Mouse (Mus musculus) limb, embryonic 12.5 days (tissue): ENCODE measurements at regions not wholly inside any gene's neighbourhood (a gene's known extent, or its start where the extent isn't known, plus 50 kb on each side); places are given as distances from the start of the nearest gene placed in this dataset.

Source experiments
- ATAC-seq: fragments of 200-750 bp; cut with Nextera tagmentation; 2 replicates; pipeline ENCODE4 v1.8.0; 2017; ENCODE audit warnings: low read depth, moderate TSS enrichment; ENCODE audit not compliant: insufficient number of reproducible peaks, insufficient read depth, low FRiP score, low TSS enrichment
- H3K27ac ChIP-seq: fragments of 300-500 bp; sonication (generic); 2 replicates; pipeline ENCODE4 v1.5.1; 2016; ENCODE audit warnings: mild to moderate bottlenecking, moderate library complexity
- H3K27me3 ChIP-seq: fragments of 300-500 bp; sonication (generic); 2 replicates; pipeline ENCODE4 v1.6.1; 2016; ENCODE audit warnings: mild to moderate bottlenecking, moderate library complexity
- H3K36me3 ChIP-seq: fragments of 300-500 bp; sonication (generic); 2 replicates; pipeline ENCODE4 v1.6.1; 2016; ENCODE audit warnings: mild to moderate bottlenecking, moderate library complexity
- H3K4me1 ChIP-seq: fragments of 300-500 bp; sonication (generic); replicated peaks from 2 replicates; pipeline ENCODE4 v1.6.1; 2016
- H3K4me2 ChIP-seq: fragments of 300-500 bp; sonication (generic); 2 replicates; pipeline ENCODE4 v1.6.1; 2016; ENCODE audit warnings: mild to moderate bottlenecking, moderate library complexity
- H3K4me3 ChIP-seq: fragments of 300-500 bp; sonication (generic); replicated peaks from 2 replicates; pipeline ENCODE4 v1.5.1; 2016; ENCODE audit warnings: mild to moderate bottlenecking
- H3K9ac ChIP-seq: fragments of 300-500 bp; sonication (generic); replicated peaks from 2 replicates; pipeline ENCODE4 v1.6.1; 2016; ENCODE audit warnings: mild to moderate bottlenecking, moderate library complexity
- H3K9me3 ChIP-seq: fragments of 300-500 bp; sonication (generic); 2 replicates; pipeline ENCODE4 v1.6.1; 2016; ENCODE audit warnings: mild to moderate bottlenecking, moderate library complexity
- WGBS: fragments of 180-500 bp; shearing (Covaris S2); methylation state at CpG from one replicate; pipeline ENCODE4 v1.1.7; 2016; 5-methylcytosine and 5-hydroxymethylcytosine counted together

DNA sequence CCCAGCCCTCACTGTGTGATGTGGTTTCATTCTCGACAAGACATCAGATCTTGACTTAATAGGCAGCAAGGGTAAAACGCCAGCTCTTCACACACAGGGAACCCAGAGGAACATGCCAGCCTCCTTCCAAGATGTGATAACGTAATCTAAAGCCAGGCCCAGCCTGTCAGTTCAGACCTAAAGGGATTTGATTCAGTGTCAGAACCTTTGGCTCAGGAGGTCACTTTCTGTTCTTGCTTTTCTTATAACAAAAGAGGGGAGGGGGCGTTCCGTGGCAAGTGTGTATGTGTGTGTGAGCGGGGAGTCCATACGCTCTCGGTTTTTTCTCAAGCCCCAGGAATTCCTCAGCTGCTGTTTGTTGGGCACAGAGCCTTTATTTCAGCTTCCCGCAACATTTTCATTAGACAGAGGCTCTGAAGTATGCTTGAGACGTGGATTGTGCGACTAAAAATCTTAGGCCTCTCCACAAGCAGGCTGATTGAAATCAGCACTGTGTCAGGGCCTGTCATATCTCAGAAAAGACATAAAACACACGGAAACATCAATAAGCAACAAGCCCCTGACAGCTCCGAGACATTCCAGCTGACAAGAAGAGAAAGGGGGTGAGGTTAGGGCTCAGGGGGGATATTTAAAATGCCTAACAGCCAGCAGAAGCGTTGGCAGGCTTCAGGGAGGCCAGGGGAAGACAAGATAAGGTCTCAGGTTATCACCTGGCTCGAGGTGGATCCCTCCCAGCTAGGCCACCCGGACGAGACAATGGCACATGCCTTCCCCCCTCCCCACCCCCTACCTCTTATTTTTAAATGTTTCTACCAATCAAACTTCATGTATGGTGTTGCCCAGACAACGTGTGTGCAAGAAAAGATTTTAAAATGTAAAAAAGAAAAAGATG lies 298.5 kb downstream of the Nr2f2 start:
- no peak overlapping the region for H3K4me3 ChIP-seq
- no peak overlapping the region for H3K9ac ChIP-seq
- H3K27me3 ChIP-seq = 0 out of 2 replicates have a peak, but pooled peaks cover 5% of the 10 kb centered on the region
- no peak overlapping the region for H3K27ac ChIP-seq
- H3K9me3 ChIP-seq = no peaks in the 10 kb centered on the region
- H3K4me2 ChIP-seq = no peak overlapping the region
- H3K4me1 ChIP-seq = peaks cover 10% of the 10 kb centered on the region
- WGBS = 36% methylated on average over 18 of the region's 18 CpGs
- H3K36me3 ChIP-seq = no peaks in the 10 kb centered on the region
- ATAC-seq = no peak

DNA sequence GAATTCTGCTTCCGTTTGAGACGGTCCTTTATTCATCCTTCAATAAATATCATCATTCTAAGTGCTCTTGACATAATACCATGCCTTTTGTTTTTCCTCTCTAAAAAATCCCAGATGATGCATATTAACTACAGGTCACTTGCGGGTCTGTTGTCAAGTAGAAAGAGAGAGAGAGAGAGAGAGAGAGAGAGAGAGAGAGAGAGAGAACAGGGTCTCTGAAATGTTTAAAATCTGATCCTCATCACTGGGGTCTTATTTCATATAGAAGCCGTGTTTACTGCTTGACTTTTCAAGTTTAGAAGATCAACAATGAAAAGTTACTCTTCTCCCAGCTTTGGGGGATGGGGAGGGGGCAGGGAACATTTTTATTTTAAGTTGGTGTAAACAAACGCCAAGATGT lies 299.5 kb downstream of the Nr2f2 start:
- 0 out of 2 replicates have a peak, but pooled peaks cover 5% of the 10 kb centered on the region for H3K27me3 ChIP-seq
- H3K4me3 ChIP-seq = no peak overlapping the region
- H3K4me2 ChIP-seq = no peak overlapping the region
- WGBS = 67% methylated on average over 5 of the region's 5 CpGs
- no peak overlapping the region for H3K27ac ChIP-seq
- ATAC-seq = no peak
- peaks cover 10% of the 10 kb centered on the region for H3K4me1 ChIP-seq
- no peaks in the 10 kb centered on the region for H3K36me3 ChIP-seq
- H3K9me3 ChIP-seq = no peaks in the 10 kb centered on the region
- no peak overlapping the region for H3K9ac ChIP-seq

DNA sequence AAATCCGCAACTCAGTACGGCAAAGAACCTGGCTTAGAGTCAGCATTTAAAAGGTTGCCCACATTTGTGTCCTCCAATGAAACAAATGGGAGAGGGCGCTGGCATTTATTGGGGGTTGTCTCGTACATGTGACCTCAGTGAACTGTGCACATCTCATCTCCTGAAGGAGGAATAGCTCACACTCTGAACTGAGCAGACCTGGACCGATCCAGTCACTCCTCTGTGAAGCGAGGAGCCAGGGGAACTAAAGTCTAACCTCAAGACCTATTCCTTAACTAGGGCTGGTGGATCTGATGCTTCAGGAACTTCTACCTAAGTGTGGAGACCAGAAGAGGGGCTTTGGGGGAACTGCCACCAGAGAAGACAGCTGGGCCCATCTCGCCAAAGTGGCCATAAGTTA lies 300.1 kb downstream of the Nr2f2 start:
- Histone ChIP-seq H3K27ac (no peak overlapping the region), H3K9me3 (no peaks in the 10 kb centered on the region), H3K27me3 (peaks cover 7% of the 10 kb centered on the region; the same call in 1 of the 2 replicates), H3K4me2 (no peak overlapping the region), H3K9ac (no peak overlapping the region), H3K36me3 (no peaks in the 10 kb centered on the region), H3K4me3 (no peak overlapping the region), H3K4me1 (peaks cover 10% of the 10 kb centered on the region)
- ATAC-seq = no peak
- 77% methylated on average over 7 of the region's 7 CpGs for WGBS

DNA sequence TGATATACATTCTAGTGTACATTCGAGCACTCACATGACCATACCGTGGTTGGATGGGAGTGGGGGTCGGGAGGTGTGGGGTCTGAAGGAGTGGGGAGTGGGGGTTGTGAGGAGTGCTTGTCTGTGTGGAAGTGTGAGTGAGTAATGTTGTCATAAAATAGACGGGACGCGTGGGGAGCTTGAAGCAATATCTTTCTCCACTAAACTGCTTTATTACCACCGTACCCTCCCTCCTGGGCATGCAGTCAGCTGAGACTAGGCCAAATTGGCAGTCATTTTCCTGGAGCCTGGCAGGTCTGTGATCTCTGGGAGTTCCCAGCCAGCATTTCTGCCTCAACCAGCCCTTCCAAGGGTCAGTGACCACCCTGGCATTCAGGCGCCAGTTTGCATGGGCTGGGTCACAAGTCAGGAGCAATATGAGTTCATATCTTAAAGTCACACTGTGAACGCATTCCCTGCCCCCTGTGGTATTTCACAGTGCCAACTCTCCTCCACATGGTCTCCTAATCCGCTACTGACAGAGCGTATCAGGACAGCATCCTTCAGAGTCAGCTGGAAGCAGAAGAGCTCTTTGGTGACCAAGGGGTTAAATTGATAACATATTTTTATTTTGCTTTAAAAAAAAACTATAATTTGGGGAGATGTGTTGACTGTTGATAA lies 300.9 kb downstream of the Nr2f2 start:
- 52% methylated on average over 11 of the region's 11 CpGs for WGBS
- Histone ChIP-seq H3K36me3 (no peaks in the 10 kb centered on the region), H3K27me3 (peaks cover 7% of the 10 kb centered on the region; the same call in 1 of the 2 replicates), H3K9ac (no peak overlapping the region), H3K27ac (no peak overlapping the region), H3K4me1 (peaks cover 10% of the 10 kb centered on the region), H3K4me3 (no peak overlapping the region), H3K4me2 (no peak overlapping the region), H3K9me3 (no peaks in the 10 kb centered on the region)
- ATAC-seq = no peak

DNA sequence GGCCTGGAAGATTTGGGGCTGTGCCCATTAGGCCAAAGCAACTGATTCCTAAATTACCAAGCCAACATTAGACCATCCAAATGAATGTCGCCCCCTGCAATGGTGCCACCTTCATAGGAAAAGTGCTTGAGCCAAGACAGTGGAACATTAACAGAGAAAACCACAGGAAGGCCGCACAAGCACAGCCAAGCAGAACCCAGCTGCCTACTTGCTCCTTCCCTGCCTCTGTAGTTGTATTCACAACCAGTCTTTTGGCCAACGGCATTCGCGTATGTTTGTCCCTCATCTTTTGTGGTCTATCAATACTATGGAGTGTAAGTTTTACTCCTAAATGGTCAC lies 319.2 kb downstream of the Nr2f2 start:
- no peak overlapping the region for H3K27ac ChIP-seq
- H3K27me3 ChIP-seq = 0 out of 2 replicates have a peak, but pooled peaks cover 5% of the 10 kb centered on the region
- H3K36me3 ChIP-seq = no peaks in the 10 kb centered on the region
- H3K4me1 ChIP-seq = no peaks in the 10 kb centered on the region
- no peak overlapping the region for H3K9ac ChIP-seq
- ATAC-seq = no peak
- H3K4me3 ChIP-seq = no peak overlapping the region
- H3K9me3 ChIP-seq = no peaks in the 10 kb centered on the region
- WGBS = 89% methylated on average over 5 of the region's 5 CpGs
- no peak overlapping the region for H3K4me2 ChIP-seq

DNA sequence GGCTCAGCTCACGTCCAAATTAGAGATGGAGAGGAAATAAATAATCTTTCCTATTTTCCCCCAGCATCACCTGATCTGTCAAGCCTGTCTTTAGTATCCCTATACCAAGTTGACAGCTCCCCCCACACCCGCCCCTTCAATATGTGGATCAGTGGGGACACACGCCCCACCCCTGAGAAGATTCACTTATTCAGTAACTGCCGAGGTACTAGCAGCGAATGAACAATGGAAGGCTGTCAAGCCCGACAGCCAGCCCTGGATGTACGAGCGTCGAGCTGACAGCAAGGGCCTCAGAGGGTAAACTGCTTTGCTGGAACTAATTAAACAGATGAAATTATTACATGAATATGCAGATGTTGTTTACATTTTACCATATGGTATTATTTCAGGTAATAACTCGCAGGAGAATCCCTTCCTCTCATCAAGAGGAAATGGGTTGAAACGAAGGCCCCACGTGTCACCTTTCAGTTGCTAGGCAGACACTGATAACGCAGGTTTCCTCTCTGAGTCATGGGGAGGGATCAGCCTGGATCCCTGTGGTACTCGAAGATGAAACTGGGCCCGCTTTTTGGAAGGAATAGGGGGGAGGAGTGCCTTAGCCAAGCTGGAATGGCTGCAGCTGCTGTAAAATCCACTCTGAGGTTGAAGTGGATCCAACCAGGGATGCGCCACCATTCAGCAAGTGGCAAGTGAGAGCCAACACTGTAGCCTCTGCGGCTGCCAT lies 319.7 kb downstream of the Nr2f2 start:
- Histone ChIP-seq H3K4me3 (no peak overlapping the region), H3K36me3 (no peaks in the 10 kb centered on the region), H3K27ac (no peak overlapping the region), H3K4me2 (no peak overlapping the region), H3K27me3 (0 out of 2 replicates have a peak, but pooled peaks cover 5% of the 10 kb centered on the region), H3K4me1 (no peaks in the 10 kb centered on the region), H3K9me3 (no peaks in the 10 kb centered on the region), H3K9ac (no peak overlapping the region)
- ATAC-seq = no peak
- 77% methylated on average over 17 of the region's 17 CpGs for WGBS

DNA sequence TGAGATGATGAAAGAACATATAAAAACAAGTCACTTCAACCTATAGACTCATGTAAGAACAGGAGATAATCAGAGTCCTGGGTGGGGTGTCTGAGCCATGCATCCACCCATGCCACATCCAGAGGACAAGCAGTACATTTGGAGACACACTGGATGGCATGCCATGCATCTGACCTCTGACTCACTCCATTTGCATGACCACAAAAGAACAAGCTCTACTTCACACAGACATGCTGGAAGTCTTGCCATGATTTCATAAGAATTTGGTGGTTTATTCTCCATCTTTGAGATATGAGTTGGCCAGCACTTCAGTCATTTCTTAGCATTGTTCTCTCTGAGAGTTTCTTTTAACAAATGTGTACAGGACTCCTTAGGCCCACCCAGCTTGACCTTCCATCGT lies 329.5 kb downstream of the Nr2f2 start:
- no peak for ATAC-seq
- H3K4me2 ChIP-seq = no peak overlapping the region
- no peak overlapping the region for H3K4me3 ChIP-seq
- no peaks in the 10 kb centered on the region for H3K4me1 ChIP-seq
- WGBS = 81% methylated on average over 1 of the region's 1 CpGs
- H3K27me3 ChIP-seq = no peaks in the 10 kb centered on the region
- H3K27ac ChIP-seq = no peak overlapping the region
- no peaks in the 10 kb centered on the region for H3K9me3 ChIP-seq
- H3K36me3 ChIP-seq = no peaks in the 10 kb centered on the region
- H3K9ac ChIP-seq = no peak overlapping the region

DNA sequence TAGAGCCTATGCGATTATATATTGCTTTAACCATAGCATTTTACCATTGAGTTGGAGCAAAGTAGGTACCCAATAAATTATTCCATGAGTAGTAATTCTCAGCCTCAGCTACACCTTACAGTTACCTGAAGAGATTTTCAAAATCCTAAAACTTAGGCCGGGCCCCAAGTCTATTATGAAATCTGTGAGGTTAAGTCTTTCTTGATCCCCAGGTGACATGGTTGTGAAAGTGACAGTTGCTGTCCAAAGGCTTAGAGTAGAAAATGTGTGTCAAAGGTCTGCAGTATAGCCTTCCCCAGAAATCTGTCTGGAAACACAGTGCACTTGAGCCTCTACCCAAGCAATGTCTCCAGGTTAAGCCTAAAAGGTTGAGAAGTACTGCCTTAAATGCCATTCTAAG lies 333.7 kb downstream of the Nr2f2 start:
- no peak overlapping the region for H3K4me2 ChIP-seq
- no peak overlapping the region for H3K27ac ChIP-seq
- no peaks in the 10 kb centered on the region for H3K4me1 ChIP-seq
- H3K36me3 ChIP-seq = no peaks in the 10 kb centered on the region
- no peak overlapping the region for H3K9ac ChIP-seq
- 66% methylated on average over 2 of the region's 2 CpGs for WGBS
- H3K4me3 ChIP-seq = no peak overlapping the region
- no peaks in the 10 kb centered on the region for H3K9me3 ChIP-seq
- ATAC-seq = no peak
- no peaks in the 10 kb centered on the region for H3K27me3 ChIP-seq

DNA sequence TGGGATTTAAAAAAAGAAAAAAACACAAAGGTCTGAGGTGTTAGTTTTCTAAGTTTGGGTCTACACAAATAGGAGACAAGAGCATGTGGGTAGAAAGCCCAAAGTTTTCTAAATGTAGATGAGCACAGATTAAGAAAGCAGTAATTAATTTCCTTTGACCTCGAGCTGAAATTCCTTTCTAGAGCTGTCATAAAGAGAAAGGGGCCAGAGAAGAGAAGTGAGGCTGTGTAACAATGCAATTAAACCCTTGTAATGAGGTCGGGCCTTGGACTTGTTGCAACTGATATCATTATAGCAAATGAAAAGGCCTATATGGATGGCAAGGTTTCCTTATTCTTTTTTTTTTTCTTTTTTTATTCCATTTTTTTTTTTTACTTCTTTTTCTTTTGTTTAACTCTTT lies 337.2 kb downstream of the Nr2f2 start:
- Histone ChIP-seq H3K9me3 (no peaks in the 10 kb centered on the region), H3K4me1 (no peaks in the 10 kb centered on the region), H3K9ac (no peak overlapping the region), H3K27ac (no peak overlapping the region), H3K27me3 (no peaks in the 10 kb centered on the region), H3K4me2 (no peak overlapping the region), H3K36me3 (no peaks in the 10 kb centered on the region), H3K4me3 (no peak overlapping the region)
- 45% methylated on average over 2 of the region's 2 CpGs for WGBS
- ATAC-seq = no peak

DNA sequence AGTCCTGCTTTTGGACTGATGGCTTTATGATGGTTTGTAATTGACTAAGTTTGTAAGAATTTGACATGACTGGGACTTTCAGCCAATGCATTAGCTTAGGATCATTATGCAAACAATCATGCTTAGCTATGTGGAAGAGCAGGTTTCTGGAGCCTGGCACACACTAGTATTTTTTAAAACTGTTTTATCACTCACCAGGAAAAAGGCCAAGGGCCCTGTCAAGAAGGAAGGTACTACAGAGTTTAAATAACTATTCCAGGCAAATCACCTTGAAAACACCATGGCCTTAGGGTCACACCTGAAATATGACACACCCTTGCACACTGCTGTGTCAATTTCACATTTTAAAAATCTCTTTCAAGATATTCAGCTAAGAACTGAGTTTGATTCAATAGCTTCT lies 341.0 kb downstream of the Nr2f2 start:
- Histone ChIP-seq H3K9ac (no peak overlapping the region), H3K27me3 (no peaks in the 10 kb centered on the region), H3K27ac (no peak overlapping the region), H3K4me2 (no peak overlapping the region), H3K9me3 (no peaks in the 10 kb centered on the region), H3K4me1 (no peaks in the 10 kb centered on the region), H3K36me3 (no peaks in the 10 kb centered on the region), H3K4me3 (no peak overlapping the region)
- ATAC-seq = no peak

DNA sequence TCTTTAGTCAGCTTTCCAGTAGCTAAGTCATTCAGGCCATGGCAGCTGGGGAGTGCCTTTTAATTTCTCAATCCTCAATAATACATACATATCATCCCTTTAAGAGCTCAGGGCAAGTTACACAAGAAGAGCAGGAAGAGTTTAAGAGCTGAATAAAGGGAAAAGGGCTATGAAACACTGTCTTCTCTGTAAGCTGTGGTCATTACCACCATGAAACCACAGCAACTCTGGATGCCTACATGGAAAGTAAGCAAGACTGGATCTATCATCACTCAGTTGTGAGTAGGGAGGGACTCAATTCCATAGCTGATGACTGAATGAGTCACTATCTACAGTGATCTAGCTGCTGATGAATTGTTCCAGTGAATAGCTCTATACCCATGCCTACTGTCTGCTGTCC lies 349.9 kb downstream of the Nr2f2 start:
- H3K9me3 ChIP-seq = no peaks in the 10 kb centered on the region
- H3K4me3 ChIP-seq = no peak overlapping the region
- no peaks in the 10 kb centered on the region for H3K36me3 ChIP-seq
- H3K27me3 ChIP-seq = no peaks in the 10 kb centered on the region
- H3K4me2 ChIP-seq = no peak overlapping the region
- no peak overlapping the region for H3K9ac ChIP-seq
- no peaks in the 10 kb centered on the region for H3K4me1 ChIP-seq
- no peak for ATAC-seq
- H3K27ac ChIP-seq = no peak overlapping the region
